Mouse (Mus musculus) liver, adult 2 months (tissue): ENCODE data around the gene 2810408A11Rik. TPM values are rescaled to one million over a fixed set of nuclear protein-coding genes. Genes with fewer than 3 reads are reported as not detected.
A peak's percentile ranks its signal among the peaks of the same experiment; 100 is the strongest.

Experiments used
- DNase-seq: peaks from one replicate; pipeline ENCODE4 v3.0.0-alpha.2; 2011; ENCODE audit warnings: low read depth, low spot score; ENCODE audit errors: extremely low read depth
- H3K27ac ChIP-seq: fragments of 200-500 bp; replicated peaks from 2 replicates; pipeline ENCODE4 v1.5.1; 2012; ENCODE audit warnings: low read depth, mild to moderate bottlenecking, control low read depth, inconsistent platforms, low read length; ENCODE audit not compliant: insufficient read depth
- H3K27me3 ChIP-seq: fragments of 200-500 bp; 2 replicates; pipeline ENCODE4 v1.6.1; 2012; ENCODE audit warnings: mild to moderate bottlenecking, moderate library complexity, low read length, inconsistent platforms; ENCODE audit not compliant: control insufficient read depth, insufficient read depth
- H3K36me3 ChIP-seq: fragments of 200-500 bp; 2 replicates; pipeline ENCODE4 v1.6.1; 2012; ENCODE audit warnings: low read length, inconsistent platforms; ENCODE audit not compliant: control insufficient read depth, insufficient read depth
- H3K4me1 ChIP-seq: fragments of 200-500 bp; 2 replicates; pipeline ENCODE4 v1.6.1; 2011; ENCODE audit warnings: low read length; ENCODE audit not compliant: control insufficient read depth, insufficient read depth
- H3K4me3 ChIP-seq: fragments of 200-500 bp; 2 replicates; pipeline ENCODE4 v1.5.1; 2011; ENCODE audit warnings: low read depth, mild to moderate bottlenecking, control low read depth, low read length, moderate library complexity; ENCODE audit not compliant: insufficient read depth
- H3K79me2 ChIP-seq: fragments of 200-500 bp; 2 replicates; pipeline ENCODE4 v1.6.1; 2012; ENCODE audit warnings: inconsistent platforms, mild to moderate bottlenecking, low read length, moderate library complexity; ENCODE audit not compliant: control insufficient read depth, insufficient read depth
- H3K9ac ChIP-seq: fragments of 200-500 bp; 2 replicates; pipeline ENCODE4 v1.6.1; 2012; ENCODE audit warnings: low read depth, mild to moderate bottlenecking, control low read depth, inconsistent platforms, low read length
- CTCF ChIP-seq: fragments of 200-500 bp; IDR thresholded peaks from 2 replicates; pipeline ENCODE4 v1.5.1; 2011; ENCODE audit warnings: low read depth, low read length, control low read depth
- POLR2A ChIP-seq: fragments of 200-500 bp; IDR thresholded peaks from 2 replicates; pipeline ENCODE4 v1.6.1; 2011; ENCODE audit warnings: low read length, control low read depth; ENCODE audit not compliant: insufficient read depth; ENCODE audit errors: extremely low read depth
- WGBS: fragments of 180-500 bp; shearing (Covaris S2); methylation state at CpG from one replicate; pipeline ENCODE4 v1.1.7; 2018; 5-methylcytosine and 5-hydroxymethylcytosine counted together
- polyA plus RNA-seq: library from polyadenylated mRNA; depleted of rRNA; stranded (reverse); fragments of >200 nt; gene quantifications from 2 replicates; pipeline ENCODE4 v1.2.3, GENCODE M21; 2012
- total RNA-seq: library from RNA; depleted of rRNA; stranded (reverse); fragments of >200 nt; gene quantifications from 2 replicates; pipeline ENCODE4 v1.2.3, GENCODE M21; 2014

The 2810408A11Rik gene
- total and polyA plus RNA-seq, 2 experiments, result 0.06 to 0.18 TPM

GRCm38 (mm10) chr11:69937834-69938233 lies 37.0 kb upstream of the 2810408A11Rik start:
- no peaks in the 10 kb centered on the region for H3K79me2 ChIP-seq

GRCm38 (mm10) chr11:69937385-69937784 lies 36.6 kb upstream of the 2810408A11Rik start:
- H3K9ac ChIP-seq, result no peak overlapping the region
- no peak overlapping the region for H3K27ac ChIP-seq
- TF ChIP-seq CTCF, result no peak
- H3K4me1 ChIP-seq, result peaks cover 5% of the 10 kb centered on the region
- DNase-seq, result no peak
- WGBS, result 68% methylated on average over 4 of the region's 4 CpGs
- H3K4me3 ChIP-seq, result no peak overlapping the region
- H3K27me3 ChIP-seq, result peaks cover 14% of the 10 kb centered on the region
- no peaks in the 10 kb centered on the region for H3K36me3 ChIP-seq
- no peaks in the 10 kb centered on the region for H3K79me2 ChIP-seq

More at GRCm38 (mm10) chr11:69937834-69938233, 37.0 kb upstream of the 2810408A11Rik start:
- Histone ChIP-seq H3K36me3 (no peaks in the 10 kb centered on the region), H3K4me3 (no peak overlapping the region), H3K27me3 (peaks cover 14% of the 10 kb centered on the region), H3K9ac (no peak overlapping the region), H3K27ac (no peak overlapping the region), H3K4me1 (peaks cover 5% of the 10 kb centered on the region)
- no peak for DNase-seq
- WGBS, result 82% methylated on average over 5 of the region's 5 CpGs
- no peak for TF ChIP-seq POLR2A
- no peak for TF ChIP-seq CTCF

- H3K4me3 ChIP-seq, result no peak overlapping the region
- no peaks in the 10 kb centered on the region for H3K79me2 ChIP-seq
- TF ChIP-seq CTCF, result no peak
- 26% methylated on average over 9 of the region's 9 CpGs for WGBS
- no peak overlapping the region for H3K27ac ChIP-seq
- H3K4me1 ChIP-seq, result peaks cover 5% of the 10 kb centered on the region
- H3K36me3 ChIP-seq, result no peaks in the 10 kb centered on the region
- H3K9ac ChIP-seq, result no peak overlapping the region
- no peak for DNase-seq
- peaks cover 14% of the 10 kb centered on the region for H3K27me3 ChIP-seq
Measured at GRCm38 (mm10) chr11:69936714-69937347, 36.0 kb upstream of the 2810408A11Rik start.

DNA sequence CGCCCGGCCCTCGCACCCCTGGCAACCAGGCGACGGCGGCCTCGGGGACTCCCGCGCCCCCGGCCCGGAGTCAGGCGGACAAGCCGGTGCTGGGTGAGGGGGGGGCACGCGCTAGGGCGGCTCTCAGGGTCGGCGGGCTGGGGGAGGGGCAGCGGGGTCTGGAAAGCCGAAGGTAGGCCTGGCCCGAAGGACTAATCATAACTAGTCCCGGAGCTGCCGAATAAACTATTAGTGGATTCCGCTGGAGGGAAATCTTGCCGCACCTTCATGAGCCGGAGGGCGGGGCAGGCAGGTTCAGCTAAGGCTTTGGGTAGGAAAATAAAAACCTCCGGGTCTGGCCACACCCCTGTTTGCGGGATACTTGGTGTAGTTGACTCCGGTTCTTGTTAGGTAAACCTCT lies 35.4 kb upstream of the 2810408A11Rik start:
- no peak for DNase-seq
- peaks cover 14% of the 10 kb centered on the region for H3K27me3 ChIP-seq

DNA sequence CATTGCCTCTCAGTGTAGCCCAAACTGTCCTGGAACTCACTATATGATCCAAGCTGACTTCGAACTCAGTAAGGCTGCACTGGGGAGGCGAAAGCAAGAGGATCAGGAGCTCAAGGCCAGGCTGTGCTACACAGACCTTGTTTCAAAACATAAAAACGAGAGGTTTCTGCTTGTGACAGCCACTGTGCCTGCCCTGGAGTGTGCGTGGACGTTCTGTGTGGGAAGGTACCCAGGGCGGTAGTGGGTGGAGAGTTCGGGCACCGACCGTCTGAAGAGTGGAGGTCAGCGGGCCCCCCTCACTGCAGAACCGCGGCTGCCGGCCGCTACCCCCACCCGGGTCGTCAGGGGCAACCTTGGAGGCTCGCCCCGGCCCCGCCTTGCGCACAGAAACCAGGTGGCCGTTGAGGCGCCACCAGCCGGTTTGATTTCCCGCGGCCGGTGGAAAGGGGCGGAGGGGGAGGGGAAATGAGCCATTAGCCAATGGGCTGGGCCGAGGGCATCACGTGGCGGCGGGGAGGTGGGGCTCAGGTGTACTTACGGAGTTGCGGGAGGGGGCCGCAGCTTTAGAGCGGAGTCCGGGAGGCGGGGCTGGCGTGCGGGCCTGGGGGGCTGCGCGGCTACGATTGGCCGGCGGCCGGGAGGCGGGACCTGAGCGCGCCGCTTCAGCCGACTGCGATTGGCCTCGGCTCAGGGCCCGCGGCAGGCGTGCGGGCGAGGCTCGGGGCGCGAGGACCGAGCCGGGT lies 34.5 kb upstream of the 2810408A11Rik start, which contains the start of gene Ybx2:
TSS of gene Ybx2 (plus strand) at position 660 of the 743 bp plus-strand sequence.
- Histone ChIP-seq H3K27me3 (peaks cover 14% of the 10 kb centered on the region), H3K27ac (no peak within 1 kb of the TSS)
- peak; percentile 48 for DNase-seq

More for the DNA sequence above, 35.4 kb upstream of the 2810408A11Rik start:
- H3K4me1 ChIP-seq, result peaks cover 5% of the 10 kb centered on the region
- no peak overlapping the region for H3K4me3 ChIP-seq
- no peaks in the 10 kb centered on the region for H3K36me3 ChIP-seq
- H3K9ac ChIP-seq, result no peak overlapping the region
- 5% methylated on average over 30 of the region's 30 CpGs for WGBS
- no peaks in the 10 kb centered on the region for H3K79me2 ChIP-seq
- TF ChIP-seq CTCF (no peak), POLR2A (no peak)
- H3K27ac ChIP-seq, result no peak overlapping the region

DNA sequence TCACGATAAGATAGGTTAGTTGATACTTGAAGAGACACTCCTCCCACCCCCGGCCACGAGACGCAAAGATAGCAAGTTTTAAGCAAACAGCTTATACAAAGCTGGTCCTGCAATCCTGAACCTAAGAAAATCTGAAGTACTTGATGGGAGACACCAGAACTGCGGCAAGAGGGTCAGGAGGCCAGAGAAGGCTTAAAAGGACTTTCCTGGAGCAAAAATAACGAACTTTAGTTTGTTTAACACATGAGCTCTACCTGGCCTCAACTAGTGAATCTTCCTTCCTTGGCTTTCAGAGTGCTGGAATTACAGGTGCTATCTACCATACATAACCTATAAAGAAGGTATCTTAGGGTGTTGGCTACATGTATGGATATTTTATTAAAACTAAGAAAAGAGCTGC lies 33.9 kb upstream of the 2810408A11Rik start:
- Histone ChIP-seq H3K4me1 (peaks cover 5% of the 10 kb centered on the region), H3K4me3 (no peak overlapping the region), H3K27me3 (peaks cover 14% of the 10 kb centered on the region), H3K36me3 (no peaks in the 10 kb centered on the region), H3K9ac (no peak overlapping the region), H3K27ac (no peak overlapping the region), H3K79me2 (no peaks in the 10 kb centered on the region)
- WGBS, result 20% methylated on average over 6 of the region's 6 CpGs
- TF ChIP-seq CTCF (no peak), POLR2A (no peak)
- DNase-seq, result no peak

More for the DNA sequence above, 34.5 kb upstream of the 2810408A11Rik start, which contains the start of gene Ybx2:
- peaks cover 5% of the 10 kb centered on the region for H3K4me1 ChIP-seq
- peak within 1 kb of the TSS; percentile 49; the same call in 1 of the 2 replicates for H3K4me3 ChIP-seq
- peak within 1 kb of the TSS; percentile 26; the same call in 1 of the 2 replicates for H3K9ac ChIP-seq
- no peaks in the 10 kb centered on the region for H3K36me3 ChIP-seq
- WGBS, result 3% methylated on average over 45 of the region's 62 CpGs
- no peaks in the 10 kb centered on the region for H3K79me2 ChIP-seq
- no peak for TF ChIP-seq CTCF
- no peak for TF ChIP-seq POLR2A
